Mouse (Mus musculus) kidney, adult 2 months (tissue): ENCODE measurements around the gene 1700088E04Rik.

Source experiments
- CTCF ChIP-seq: fragments of 200-500 bp; conservative IDR thresholded peaks from 2 replicates; pipeline ENCODE4 v1.5.1; 2011; ENCODE audit warnings: low read depth, mild to moderate bottlenecking, control low read depth, low read length, moderate library complexity, mixed read lengths; ENCODE audit not compliant: insufficient read depth, insufficient read length
- POLR2A ChIP-seq: fragments of 200-500 bp; IDR thresholded peaks from one replicate; pipeline ENCODE4 v1.6.1; 2011; ENCODE audit warnings: low read depth, low read length, control low read depth

DNA sequence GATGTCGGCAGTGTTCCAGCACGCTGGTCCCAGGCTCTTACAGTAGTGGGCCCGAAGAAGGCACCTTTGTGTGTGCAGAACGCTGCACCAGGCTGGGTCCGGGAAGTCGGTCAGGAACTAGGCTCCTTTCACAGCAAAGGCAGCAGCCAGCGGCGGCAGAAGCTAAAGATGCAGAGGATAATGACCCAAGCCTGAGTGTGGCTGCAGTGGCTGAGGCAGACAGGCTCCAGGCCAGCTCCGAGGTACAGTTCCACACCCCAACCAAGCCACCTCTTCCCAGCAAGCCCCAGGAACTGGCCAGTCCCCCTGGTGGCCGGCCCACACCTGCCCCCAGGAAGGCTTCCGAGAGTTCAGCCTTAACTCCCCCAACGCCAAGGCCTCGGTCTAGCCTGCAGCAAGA, 18.5 kb downstream of the 1700088E04Rik start:
- TF ChIP-seq CTCF (no peak), POLR2A (no peak)
